Mouse (Mus musculus) ZHBTc4 (cell line): ENCODE results near the gene Prkca.
A peak's percentile ranks its signal among the peaks of the same experiment; 100 is the strongest.

Experiments used
- DNase-seq: peaks from one replicate; pipeline ENCODE4 v3.0.0-alpha.2; 2011; ENCODE audit warnings: low read depth, low spot score

Prkca gene

DNA sequence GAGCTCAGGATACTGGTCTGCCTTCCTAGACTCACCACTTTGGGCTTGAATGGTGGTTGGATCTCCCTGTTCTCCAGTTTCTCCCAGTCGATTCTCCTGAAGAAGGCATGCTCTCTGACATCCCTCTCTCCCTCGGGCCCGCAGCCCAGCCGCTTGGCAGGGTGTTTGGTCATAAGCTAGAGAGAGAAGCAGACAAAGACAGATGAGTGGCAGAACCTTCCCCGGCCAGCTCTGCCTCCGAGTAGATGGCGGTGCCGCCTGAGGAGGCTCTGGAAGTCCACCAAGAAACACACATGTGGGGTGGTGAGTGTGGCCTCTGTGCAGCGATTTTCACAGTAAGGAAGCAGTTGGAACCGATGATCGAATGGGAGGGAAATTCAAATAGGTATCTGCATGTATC is 392.3 kb downstream of the Prkca start:
- no peak for DNase-seq

DNA sequence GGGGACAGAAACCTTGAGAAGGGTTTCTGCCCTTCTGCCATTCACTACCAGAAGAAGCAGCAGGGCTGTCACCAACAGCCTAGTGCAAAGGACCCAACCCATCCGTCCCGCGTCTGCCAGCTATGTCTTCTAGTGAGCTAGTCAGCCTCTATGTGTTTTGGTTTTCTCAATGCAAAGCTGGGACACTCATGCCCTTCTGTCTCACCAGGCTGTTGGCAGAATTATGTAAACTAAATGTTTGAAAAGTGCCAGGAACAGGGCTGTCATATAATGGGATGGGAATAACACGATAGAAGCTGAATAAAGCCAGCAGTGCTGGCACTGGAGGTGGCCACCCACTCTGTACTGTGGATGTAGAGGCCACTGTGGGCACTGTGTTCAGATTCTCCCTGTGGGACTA is 393.1 kb downstream of the Prkca start:
- no peak for DNase-seq

DNA sequence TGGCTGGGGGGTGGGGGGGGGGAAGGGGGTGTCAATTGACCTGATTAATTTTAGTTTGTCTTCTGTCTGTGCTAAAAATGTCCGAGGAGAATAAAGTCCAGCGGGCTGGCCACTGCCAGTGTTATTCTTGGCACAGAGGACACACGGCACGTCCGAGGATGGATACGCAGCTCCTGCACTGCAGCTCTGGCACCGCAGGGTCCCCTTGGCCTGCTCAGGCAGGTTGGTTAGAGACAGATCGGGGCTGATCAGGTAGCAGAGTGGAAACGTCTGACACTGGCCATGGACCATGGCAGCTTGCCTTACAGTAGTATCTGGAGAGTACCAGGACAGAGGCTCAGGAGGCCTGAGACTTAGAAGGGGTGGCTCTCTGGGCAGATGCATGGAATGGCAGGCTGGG is 393.5 kb downstream of the Prkca start:
- DNase-seq: no peak

DNA sequence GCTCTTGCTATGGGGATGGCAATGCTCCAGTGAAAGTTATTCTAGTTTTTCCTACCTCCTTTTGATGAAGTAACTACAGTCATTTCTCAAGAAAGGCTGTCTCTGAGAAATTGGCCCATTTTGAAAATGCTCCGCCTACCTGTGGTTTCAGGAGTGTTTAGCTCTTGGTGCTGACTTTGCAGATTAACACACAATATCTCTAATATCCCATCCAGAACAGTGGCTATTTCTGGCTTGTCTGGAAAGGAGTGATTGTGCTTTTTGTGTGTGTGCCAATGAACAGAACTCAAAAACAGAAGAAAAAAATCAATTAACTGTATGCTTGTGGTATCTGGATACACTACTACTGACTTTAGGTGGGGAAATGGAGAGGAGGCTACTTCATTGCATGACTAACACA is 395.8 kb downstream of the Prkca start:
- no peak for DNase-seq

DNA sequence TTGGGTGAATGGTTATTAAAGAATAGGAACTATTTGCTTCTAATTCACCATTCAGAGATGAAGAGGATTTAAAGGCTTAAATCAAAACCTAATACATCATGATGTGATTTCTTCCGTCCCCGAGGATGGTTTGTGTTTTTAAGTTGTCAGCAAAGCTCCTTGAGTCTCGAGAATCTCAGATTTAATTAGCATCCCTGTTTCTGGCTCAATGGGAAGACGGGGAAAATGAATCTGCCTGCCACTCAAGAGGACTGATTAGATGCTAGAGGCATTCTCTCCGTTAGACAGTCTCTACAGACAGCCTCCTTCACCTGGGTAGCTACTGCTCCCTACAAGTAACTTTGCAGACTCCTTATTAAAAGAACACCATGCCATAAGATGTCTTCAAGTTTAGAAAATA is 396.9 kb downstream of the Prkca start:
- DNase-seq: no peak

DNA sequence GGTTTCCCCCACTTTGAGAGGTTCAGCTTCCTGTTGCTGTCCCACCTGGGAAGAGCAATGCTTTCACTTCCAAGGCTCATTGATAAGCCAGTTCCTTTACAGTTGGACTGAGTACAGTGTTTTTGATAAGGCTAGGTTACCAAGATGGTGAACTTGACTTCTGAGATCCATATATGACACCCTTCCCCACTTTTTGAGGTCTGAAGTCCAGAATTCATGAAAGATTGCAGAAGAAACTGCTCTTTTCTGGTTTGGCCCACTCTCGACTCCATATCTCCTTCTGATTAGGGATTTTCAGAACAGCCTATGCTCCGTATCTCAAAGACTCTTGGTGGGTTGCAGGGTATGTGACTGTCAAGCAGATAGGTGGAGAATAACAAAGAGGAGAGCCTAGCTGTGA is 406.8 kb downstream of the Prkca start:
- no peak for DNase-seq

DNA sequence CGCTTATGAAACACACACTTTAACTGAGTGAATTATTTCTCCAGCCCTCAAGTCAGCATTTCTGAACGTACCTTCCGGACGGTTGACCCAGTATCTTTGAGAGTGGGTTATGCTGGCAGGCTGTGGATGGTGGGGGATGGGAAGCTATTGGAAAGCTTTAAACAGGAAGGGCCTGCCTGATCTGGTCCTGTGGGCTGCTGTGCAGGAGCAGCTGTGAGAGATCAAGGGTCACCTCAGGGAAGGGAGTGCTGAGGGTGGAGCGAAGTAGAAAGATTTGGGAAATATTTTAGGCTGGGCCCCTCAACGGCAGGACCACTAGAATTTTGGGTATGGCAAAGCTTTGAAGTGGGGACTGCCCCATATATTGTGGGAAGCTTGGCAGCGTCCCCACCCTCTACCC is 412.0 kb downstream of the Prkca start:
- DNase-seq: no peak

DNA sequence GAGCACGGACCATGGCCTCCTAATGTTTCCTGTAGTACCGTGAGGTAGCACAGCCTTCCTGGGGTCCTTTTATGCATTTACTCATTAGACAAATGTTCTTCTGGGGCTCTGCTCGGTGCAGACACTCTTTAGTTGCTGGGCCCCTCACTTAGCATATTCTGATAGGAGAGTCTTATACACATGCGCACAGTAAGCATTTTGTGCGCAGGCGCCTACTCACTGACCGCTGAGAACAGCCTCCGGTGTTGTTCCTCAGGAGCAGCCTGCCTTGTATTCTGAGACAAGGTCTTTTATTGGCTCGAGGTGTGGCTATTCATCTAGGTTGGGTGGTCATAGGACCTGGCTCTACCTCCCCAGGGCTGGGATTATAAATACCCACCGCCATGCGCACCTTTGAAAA is 412.4 kb downstream of the Prkca start:
- peak; percentile 95 for DNase-seq

DNA sequence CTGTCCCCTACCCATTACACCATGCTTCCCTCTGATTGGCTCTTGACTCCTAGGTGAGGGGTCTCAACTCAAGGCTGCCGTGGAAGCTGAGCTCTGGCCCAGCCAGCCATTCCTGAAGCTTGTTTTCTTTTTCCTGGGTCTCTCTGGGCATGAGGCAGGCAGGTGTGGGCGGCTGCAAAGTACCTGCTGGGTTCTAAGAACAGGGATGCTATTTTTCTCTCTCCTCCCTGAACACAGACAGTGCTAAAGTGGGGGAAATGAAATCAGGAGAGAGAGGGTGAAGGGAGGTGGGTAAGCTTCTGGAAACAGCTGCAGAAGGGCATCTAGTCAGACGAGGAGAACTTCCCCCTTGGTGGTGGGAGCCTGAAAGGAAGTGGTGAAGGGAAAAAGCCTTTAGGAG is 414.0 kb downstream of the Prkca start:
- DNase-seq: no peak

DNA sequence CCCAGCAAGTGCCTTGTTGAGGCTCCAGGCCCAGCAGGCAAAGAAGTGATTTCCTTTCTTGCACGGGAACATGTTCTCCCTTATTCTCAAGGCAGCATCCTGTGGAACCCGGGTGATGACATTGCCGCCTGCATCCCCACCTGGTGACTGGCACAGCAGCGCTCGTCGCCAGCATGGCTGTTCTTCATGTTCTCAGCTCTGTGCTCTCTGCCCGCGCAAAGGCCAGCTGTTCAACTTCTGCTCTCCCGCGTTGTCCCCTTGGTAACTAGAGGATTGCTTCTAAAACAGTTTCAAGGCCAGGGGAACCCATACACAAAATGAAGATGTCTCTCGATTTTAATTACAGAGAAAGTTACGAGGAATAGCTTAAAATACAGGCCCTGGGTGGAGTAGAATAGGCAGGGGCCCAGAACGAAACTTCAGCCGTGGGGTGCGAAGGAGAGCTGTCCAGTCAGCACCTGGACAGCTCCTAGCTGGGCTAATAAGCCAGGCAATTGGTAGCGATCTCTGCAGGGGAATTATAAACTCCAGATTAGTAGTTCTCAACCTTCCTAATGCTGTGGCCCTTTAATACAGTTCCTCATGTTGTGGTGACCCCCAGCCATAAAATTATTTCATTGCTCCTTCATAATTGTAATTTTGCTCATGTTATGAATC is 423.7 kb downstream of the Prkca start:
- DNase-seq: peak; percentile 55

DNA sequence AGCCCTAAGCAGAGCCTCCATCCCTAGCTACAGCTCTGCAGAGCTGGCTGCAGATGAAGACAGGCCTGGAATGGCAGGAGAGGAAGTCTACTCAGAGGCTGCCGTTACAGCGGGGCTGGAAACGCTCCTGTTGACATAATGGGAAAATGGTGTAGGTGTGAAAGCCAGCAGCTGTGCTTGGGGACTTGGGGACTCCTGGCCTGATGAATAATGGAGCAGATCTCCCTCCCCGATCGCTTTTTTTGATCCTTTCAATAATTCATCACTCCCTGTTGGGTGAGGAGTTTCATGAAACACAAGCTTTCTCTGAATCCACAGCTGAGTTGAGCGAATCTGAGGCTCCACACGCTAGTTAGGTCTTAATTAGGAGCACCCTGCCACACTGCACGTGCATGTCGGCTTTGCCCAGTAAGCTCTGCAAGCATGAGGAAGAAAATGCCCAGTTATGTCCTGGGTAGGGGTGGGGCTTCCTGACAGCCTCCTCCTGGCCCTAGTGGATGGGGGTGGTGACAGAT is 425.9 kb downstream of the Prkca start:
- DNase-seq: no peak

DNA sequence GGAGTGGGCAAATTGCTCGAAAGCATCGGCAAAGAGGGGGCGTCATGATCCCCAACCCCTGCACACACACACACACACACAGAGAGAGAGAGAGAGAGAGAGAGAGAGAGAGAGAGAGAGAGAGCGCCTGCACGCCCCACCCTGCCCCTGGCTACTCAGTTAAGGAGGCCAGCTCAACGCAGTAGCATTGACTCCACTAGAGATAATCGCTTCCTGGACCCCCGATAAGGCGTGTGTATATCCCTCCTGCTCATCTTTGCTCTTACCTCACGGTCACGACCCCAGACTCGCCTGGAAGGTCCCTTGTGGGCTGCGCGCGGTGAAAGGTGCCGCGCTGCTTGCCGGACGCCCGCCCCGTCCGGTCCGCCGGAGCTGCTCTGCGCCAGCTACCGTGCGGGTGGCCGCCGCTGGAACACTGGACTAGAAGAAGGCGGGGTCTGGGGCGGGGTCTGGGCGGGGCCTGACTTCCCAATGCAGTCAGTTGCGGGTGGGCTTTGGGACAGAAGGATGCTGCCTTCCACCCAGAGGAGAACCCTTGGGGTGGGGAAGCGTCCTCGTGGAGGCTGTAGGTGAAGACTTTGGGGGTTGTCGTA is 429.0 kb downstream of the Prkca start, which contains the start of gene Cacng5:
Gene Cacng5, minus strand, starts transcription at position 422 of the 593 bp plus-strand sequence.
- DNase-seq: peak; percentile 72

DNA sequence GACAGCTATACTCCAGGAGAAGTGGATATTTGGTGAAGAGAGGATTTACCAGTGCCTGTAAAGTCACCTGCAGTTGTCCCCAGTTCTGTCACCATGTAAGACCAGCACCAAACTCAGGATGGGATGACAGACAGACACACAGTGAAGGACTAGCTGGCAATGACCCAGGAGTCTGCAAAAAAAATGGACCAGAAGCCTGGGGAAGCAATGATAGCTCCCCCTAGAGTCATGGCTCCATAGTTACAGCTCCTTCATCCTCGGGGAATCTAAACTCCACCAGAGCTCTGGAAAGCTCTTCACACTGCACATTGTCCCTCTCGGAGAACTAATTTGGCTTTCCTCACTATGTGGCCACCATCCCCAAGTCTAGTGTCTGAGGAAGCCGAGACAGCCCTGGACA is 430.4 kb downstream of the Prkca start:
- DNase-seq: peak; percentile 46

DNA sequence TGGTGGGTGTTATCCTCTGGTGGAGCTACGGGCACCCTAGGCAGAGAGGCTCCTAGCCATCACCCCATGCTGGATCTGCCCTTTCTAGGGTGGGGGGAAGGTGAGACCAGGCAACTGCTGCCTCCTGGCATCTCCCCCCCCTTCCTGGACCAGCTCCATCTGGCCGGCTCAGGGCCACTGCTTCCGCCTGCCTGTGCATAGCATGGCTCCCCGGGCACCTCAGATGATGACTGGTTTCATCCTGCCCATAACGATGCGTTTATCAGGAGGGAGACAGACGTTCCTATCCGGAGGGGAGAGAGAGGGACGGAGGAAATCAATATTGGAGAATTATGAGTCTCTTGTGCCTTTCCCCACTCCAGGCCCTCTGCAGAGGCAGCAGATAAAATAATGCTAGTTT is 438.4 kb downstream of the Prkca start:
- DNase-seq: no peak

DNA sequence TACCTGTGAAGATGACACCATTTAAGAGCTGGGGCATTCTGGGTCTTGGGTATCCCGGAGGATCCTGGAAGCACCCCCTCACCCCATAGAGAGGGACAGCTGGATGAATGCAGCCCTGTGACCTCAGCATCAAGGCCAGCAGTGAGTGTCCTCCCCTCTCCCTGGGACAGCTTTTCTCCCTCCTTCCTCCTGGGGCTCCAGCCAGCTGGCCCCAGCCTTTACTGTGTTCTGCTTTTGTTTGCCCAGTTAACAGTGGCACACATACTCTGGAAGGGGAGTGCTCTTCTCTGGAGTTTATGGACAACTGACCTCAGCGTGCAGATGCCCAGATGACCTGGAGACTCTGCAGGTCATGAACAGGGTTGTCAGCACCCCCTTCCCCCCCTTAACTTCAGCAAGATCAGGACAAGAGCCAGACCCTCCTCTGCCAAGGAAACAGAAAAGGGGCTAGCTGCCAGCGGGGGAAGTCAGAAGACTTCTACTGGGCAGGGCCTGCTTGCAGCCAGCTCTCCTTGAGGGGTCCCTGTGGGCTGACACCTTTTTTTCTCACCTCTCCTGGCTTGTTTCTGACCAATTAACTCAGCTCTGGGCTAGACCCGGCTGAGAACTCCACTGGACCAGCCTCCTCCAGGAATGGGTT is 439.6 kb downstream of the Prkca start:
- no peak for DNase-seq

DNA sequence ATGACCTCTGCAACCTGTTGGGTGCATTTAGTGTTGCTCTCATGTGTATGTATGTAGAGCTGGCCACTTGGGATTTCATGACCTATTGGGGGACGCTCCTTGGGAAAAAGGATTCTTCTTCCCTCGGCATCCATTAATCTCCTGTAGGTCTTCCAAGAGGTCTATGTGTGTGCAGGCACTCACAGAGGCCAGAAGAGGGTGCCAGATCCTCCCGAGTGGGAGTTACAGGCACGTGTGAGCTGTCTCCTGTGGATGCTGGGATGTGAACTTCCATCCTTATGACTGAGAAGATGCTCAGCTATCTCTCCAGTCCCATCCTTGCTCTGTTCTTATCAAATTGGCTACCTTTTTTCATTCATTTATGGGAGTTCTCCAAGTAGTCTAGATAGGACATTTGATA is 443.3 kb downstream of the Prkca start:
- DNase-seq: peak; percentile 89

DNA sequence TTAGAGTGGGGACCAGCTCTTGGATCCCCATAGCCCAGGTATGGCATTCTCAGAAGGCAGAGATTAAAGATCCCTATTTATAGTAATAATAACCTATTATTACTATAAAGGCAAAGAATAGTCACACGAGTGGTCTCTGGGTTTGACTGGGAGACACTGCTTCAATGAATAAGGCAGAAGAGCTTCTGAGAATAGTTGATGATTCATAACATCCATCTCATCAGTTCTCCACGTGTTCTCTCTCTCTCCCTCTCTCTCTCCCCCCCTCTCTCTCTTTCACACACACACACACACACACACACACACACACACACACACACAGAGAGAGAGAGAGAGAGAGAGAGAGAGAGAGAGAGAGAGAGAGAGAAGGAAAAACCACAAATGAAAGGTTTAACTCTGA is 445.0 kb downstream of the Prkca start:
- no peak for DNase-seq

DNA sequence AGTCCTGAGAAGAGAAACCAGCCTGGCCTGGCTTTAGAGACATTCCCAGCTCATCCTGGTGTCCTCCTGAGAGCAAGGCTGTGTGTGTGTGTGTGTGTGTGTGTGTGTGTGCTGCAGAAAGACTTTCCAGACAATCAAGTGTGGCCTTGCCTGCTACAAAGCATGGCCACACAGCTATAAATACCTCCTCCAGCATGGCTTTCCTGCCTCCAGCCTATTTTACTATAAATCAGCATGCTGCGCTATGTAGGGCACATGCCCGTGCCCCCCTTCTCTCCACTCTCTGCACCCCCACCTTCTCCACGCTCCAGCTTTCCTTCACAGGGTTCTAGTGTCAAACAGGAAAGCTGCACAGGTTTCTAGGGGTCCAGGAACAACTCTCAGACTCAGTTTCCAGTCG is 448.1 kb downstream of the Prkca start:
- no peak for DNase-seq

DNA sequence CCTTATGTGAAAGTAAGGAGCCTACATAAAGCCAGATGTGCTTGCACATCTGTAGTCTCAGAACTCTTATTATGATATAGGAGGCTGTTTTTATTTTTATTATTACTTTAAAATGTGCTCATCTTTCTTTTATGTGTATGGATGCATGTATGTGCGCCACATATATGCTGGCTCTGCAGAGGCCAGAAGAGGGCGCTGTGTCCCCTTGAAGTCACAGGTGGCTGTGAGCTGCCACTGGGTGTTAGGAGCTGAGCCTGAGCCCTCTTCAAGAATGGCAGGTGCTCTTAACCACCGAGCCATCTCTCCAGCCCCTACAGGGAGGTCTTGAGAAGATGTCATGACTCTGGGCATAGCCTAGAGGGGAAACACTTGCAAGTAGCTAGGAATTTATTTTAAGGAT is 452.4 kb downstream of the Prkca start:
- peak; percentile 73 for DNase-seq

DNA sequence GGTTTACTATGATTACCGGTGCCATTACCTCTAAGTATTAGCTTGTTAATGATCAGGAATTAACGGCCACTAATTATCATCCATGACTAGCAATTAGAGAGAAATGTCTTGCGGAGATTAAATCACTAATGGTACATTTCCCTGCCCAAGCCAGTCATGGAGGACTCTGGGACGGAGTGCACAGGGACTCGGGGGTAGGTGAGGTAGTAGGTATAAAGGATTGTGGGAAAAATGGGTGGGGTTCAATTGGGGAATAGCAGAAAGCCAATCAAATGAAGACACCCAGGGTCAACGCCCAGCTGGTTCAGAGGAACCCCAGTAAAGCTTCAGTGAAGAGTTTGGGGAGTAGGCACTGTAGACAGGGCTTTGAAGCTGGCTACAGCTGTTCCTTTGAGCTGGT is 456.4 kb downstream of the Prkca start:
- DNase-seq: no peak
